Mouse (Mus musculus): ENCODE data around the gene Gm32802. TPM values are rescaled to one million over a fixed set of nuclear protein-coding genes. Genes with fewer than 3 reads are reported as not detected.
"Not testable (repeated sequence)": the region's sequence is repeated elsewhere in the genome, so short reads cannot be mapped to it uniquely, and the experiment has no call there.

The Gm32802 gene
- 0.04 TPM in 1 of 2 replicates, not detected in the other for polyA plus RNA-seq (2012; rRNA removed)

GRCm38 (mm10) chr10:118258388-118258787 is at the start of gene Gm32802:
TSS of gene Gm32802 (plus strand) at chr10:118258688.
- not testable (repeated sequence) for DNase-seq (ENCODE audit: extremely low spot score in 1 of 2, low spot score in 1 of 2)

GRCm38 (mm10) chr10:118215719-118216393 is 42.6 kb upstream of the Gm32802 start:
- not testable (repeated sequence) for DNase-seq (ENCODE audit: extremely low spot score in 1 of 2, low spot score in 1 of 2)

- not testable (repeated sequence) for DNase-seq (ENCODE audit: extremely low spot score in 1 of 2, low spot score in 1 of 2)
Observed at GRCm38 (mm10) chr10:118227629-118228028, 30.9 kb upstream of the Gm32802 start.

GRCm38 (mm10) chr10:118232607-118233006 is 25.9 kb upstream of the Gm32802 start:
- not testable (repeated sequence) for DNase-seq (ENCODE audit: extremely low spot score in 1 of 2, low spot score in 1 of 2)

DNA sequence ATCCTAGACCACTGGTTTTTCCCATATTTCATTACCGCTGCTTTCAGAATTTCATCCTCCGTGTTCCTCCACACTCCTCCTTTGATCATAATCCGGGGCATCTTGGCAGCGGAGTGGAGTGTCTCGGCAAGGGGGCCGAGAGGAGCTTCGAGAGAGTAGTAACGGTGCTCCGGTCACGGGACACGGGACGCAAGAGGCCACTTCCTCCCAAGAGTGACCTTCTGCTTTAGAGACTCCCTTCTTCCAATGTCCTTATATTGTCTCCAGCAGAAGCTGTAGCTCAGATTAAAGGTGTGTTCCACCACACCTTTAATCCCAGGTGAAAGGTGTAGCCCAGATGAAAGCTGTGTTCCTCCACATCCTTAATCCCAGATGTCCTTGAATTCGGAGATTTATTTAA is 17.8 kb upstream of the Gm32802 start, which contains the start of gene Gm32717:
Gene Gm32717, minus strand, starts transcription at position 101 of the 400 bp plus-strand sequence.
- DNase-seq (ENCODE audit: extremely low spot score in 1 of 2, low spot score in 1 of 2): not testable (repeated sequence)

GRCm38 (mm10) chr10:118249006-118249595 is 9.4 kb upstream of the Gm32802 start:
- peak in 1 of 2 experiments; percentile 33 for DNase-seq (ENCODE audit: extremely low spot score in 1 of 2, low spot score in 1 of 2)

- peak in 1 of 2 experiments; percentile 36 for DNase-seq (ENCODE audit: extremely low spot score in 1 of 2, low spot score in 1 of 2)
Observed at GRCm38 (mm10) chr10:118250852-118251295, 7.6 kb upstream of the Gm32802 start.

DNA sequence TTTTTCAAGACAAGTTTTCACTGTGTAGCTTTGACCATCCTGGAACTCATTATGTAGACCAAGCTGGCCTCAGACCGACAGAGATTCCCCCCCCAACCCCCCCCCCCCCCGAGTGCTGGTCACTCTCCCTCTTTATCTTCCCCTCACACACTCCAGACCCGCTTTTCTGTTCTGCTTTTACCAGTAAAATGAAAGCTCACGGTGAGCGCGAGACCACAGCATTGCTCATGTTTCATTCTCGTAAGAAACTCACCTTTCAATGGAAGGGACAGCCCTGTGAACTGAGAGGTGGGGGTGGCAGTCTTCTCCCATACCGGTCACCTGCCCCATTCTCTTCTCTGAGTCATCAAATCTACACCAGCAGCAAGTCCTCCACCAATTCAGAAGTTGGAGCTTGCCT is 10.3 kb downstream of the Gm32802 start:
- DNase-seq (ENCODE audit: extremely low spot score in 1 of 2, low spot score in 1 of 2): not testable (repeated sequence)

GRCm38 (mm10) chr10:118271416-118271815 is 12.9 kb downstream of the Gm32802 start:
- DNase-seq (ENCODE audit: extremely low spot score in 1 of 2, low spot score in 1 of 2): not testable (repeated sequence)

GRCm38 (mm10) chr10:118278069-118278468 is 19.6 kb downstream of the Gm32802 start:
- DNase-seq (ENCODE audit: extremely low spot score in 1 of 2, low spot score in 1 of 2): not testable (repeated sequence)

GRCm38 (mm10) chr10:118282565-118282964 is 24.1 kb downstream of the Gm32802 start:
- DNase-seq (ENCODE audit: extremely low spot score in 1 of 2, low spot score in 1 of 2): not testable (repeated sequence)

GRCm38 (mm10) chr10:118283016-118283415 is 24.5 kb downstream of the Gm32802 start:
- DNase-seq (ENCODE audit: extremely low spot score in 1 of 2, low spot score in 1 of 2): not testable (repeated sequence)

- DNase-seq (ENCODE audit: extremely low spot score in 1 of 2, low spot score in 1 of 2): no peak
Observed at GRCm38 (mm10) chr10:118294938-118295337, 36.5 kb downstream of the Gm32802 start, which contains the start of gene Iltifb. TSS of gene Iltifb (minus strand) at chr10:118295038.

DNA sequence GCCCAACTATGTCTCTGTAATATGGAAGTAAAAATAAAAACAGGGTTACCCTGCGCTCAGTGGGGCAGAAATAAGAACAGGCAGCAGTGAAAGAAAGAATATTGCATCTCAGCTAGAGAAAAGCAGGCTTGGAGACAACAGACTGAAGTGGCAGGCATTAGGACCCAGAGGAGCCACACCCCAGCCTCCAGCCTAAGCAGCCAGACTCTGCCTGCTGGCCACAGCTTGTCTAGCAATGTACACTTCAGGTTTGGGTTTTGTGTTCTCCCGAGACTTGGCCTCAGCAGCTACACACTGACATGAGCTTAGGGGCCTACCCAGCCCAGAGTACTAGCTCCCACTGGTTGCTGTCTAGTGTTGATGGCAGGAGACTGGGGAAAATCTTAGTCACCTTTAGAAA is 43.6 kb downstream of the Gm32802 start:
- DNase-seq (ENCODE audit: extremely low spot score in 1 of 2, low spot score in 1 of 2): not testable (repeated sequence)

Other genes starting within 250 kb of the Gm32802 start
- 18.3 and 20.6 TPM in 2 replicates for gene Mdm1, start 116.9 kb upstream of the Gm32802 start, polyA plus RNA-seq (2012; rRNA removed)
- 0.08 TPM in 1 of 2 replicates, not detected in the other for gene Il22, start 53.7 kb upstream of the Gm32802 start, polyA plus RNA-seq (2012; rRNA removed)
- 0.04 TPM in 1 of 2 replicates, not detected in the other for gene Gm32717, start 17.9 kb upstream of the Gm32802 start, polyA plus RNA-seq (2012; rRNA removed)
- 0.17 TPM in 1 of 2 replicates, not detected in the other for gene Iltifb, start 36.4 kb downstream of the Gm32802 start, polyA plus RNA-seq (2012; rRNA removed)
- not detected in 2 replicates for gene Gm9040, start 68.3 kb downstream of the Gm32802 start, polyA plus RNA-seq (2012; rRNA removed)
- gene Gm9044, start 73.7 kb downstream of the Gm32802 start, polyA plus RNA-seq (2012; rRNA removed): not detected in 2 replicates
- 0.08 TPM in 1 of 2 replicates, not detected in the other for gene Gm9045, start 79.1 kb downstream of the Gm32802 start, polyA plus RNA-seq (2012; rRNA removed)
- gene Gm9046, start 84.6 kb downstream of the Gm32802 start, polyA plus RNA-seq (2012; rRNA removed): not detected in 2 replicates
- gene Gm9048, start 90.0 kb downstream of the Gm32802 start, polyA plus RNA-seq (2012; rRNA removed): 0.06 TPM in 1 of 2 replicates, not detected in the other
- 0.08 TPM in 1 of 2 replicates, not detected in the other for gene Gm9049, start 95.4 kb downstream of the Gm32802 start, polyA plus RNA-seq (2012; rRNA removed)
- gene Ifng, start 182.4 kb downstream of the Gm32802 start, polyA plus RNA-seq (2012; rRNA removed): 0.10 TPM in 1 of 2 replicates, not detected in the other